Mouse (Mus musculus): ENCODE data around the gene Gpsm2.

DNA sequence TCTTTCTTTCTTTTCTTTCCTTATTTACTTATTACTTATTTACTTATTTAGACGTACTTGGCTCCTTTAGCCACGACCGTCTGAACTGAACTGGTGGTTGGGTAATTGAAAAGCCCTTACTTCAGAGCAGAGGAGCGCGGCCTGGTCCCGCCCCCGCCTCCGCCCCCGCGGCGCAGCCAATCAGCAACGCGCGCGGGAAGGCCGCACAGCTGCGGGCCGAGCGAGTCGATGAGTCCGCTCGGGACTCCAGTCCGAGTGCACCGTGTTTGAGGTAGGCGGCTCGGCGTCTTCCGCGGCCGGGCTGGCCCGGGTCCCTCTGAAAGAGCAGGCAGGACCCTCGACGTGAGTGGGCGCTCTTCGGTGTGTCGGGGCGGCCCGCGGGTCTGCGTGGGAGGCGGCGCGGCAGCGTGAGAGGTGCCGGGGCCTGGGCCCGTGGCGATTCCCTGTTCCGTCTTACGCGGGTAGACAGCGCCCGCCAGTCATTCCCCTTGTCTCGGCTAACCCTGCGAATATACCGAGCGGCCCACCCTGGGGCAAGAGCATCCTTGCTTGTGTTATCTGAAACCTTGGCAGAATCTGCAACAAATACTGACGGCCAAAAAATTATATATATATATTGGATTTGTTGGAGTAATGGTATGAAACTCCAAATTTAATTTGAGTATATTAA, 68.3 kb downstream of the Gpsm2 start, which contains the start of gene Clcc1:
- no peak for TF ChIP-seq CTCF (IDR thresholded peaks at IDR 0.05)
- TF ChIP-seq POLR2A (IDR thresholded peaks at IDR 0.05; ENCODE audit: insufficient read depth, low read depth, low read length): peak; percentile 74
